Mouse (Mus musculus): ENCODE measurements around the gene Bivm. TPM values are rescaled to one million over a fixed set of nuclear protein-coding genes. Genes with fewer than 3 reads are reported as not detected.

The Bivm gene
- polyA plus RNA-seq, 1 experiment = 21.6 TPM

- Histone ChIP-seq H3K4me1 (ENCODE audit: control insufficient read depth, insufficient read depth, insufficient read length, low read length) (no peaks in the 10 kb centered on the region), H3K4me3 (ENCODE audit: insufficient read depth, low read depth, low read length) (peak overlapping the region; percentile 82; the same call in 1 of the 2 replicates), H3K27ac (replicated peaks; ENCODE audit: low read depth, low read length) (no peak overlapping the region)
Measured at GRCm38 (mm10) chr1:44148706-44149105, 29.9 kb downstream of the Bivm start.

GRCm38 (mm10) chr1:44155287-44155686, 36.5 kb downstream of the Bivm start:
- no peaks in the 10 kb centered on the region for H3K4me1 ChIP-seq (ENCODE audit: control insufficient read depth, insufficient read depth, insufficient read length, low read length)
- H3K4me3 ChIP-seq (ENCODE audit: insufficient read depth, low read depth, low read length) = no peak overlapping the region
- no peak overlapping the region for H3K27ac ChIP-seq (replicated peaks; ENCODE audit: low read depth, low read length)

- Histone ChIP-seq H3K4me1 (ENCODE audit: control insufficient read depth, insufficient read depth, insufficient read length, low read length) (no peaks in the 10 kb centered on the region), H3K4me3 (ENCODE audit: insufficient read depth, low read depth, low read length) (no peak overlapping the region), H3K27ac (replicated peaks; ENCODE audit: low read depth, low read length) (no peak overlapping the region)
Measured at GRCm38 (mm10) chr1:44158317-44158716, 39.6 kb downstream of the Bivm start.

GRCm38 (mm10) chr1:44161818-44162217, 43.1 kb downstream of the Bivm start:
- Histone ChIP-seq H3K27ac (replicated peaks; ENCODE audit: low read depth, low read length) (no peak overlapping the region), H3K4me1 (ENCODE audit: control insufficient read depth, insufficient read depth, insufficient read length, low read length) (no peaks in the 10 kb centered on the region), H3K4me3 (ENCODE audit: insufficient read depth, low read depth, low read length) (no peak overlapping the region)

- H3K27ac ChIP-seq (replicated peaks; ENCODE audit: low read depth, low read length) = no peak overlapping the region
- H3K4me1 ChIP-seq (ENCODE audit: control insufficient read depth, insufficient read depth, insufficient read length, low read length) = no peaks in the 10 kb centered on the region
- H3K4me3 ChIP-seq (ENCODE audit: insufficient read depth, low read depth, low read length) = no peak overlapping the region
Measured at GRCm38 (mm10) chr1:44162389-44162788, 43.6 kb downstream of the Bivm start.

- Histone ChIP-seq H3K4me1 (ENCODE audit: control insufficient read depth, insufficient read depth, insufficient read length, low read length) (no peaks in the 10 kb centered on the region), H3K27ac (replicated peaks; ENCODE audit: low read depth, low read length) (no peak overlapping the region), H3K4me3 (ENCODE audit: insufficient read depth, low read depth, low read length) (no peak overlapping the region)
Measured at GRCm38 (mm10) chr1:44167859-44168383, 49.2 kb downstream of the Bivm start.

- Histone ChIP-seq H3K27ac (replicated peaks; ENCODE audit: low read depth, low read length) (no peak overlapping the region), H3K4me3 (ENCODE audit: insufficient read depth, low read depth, low read length) (no peak overlapping the region), H3K4me1 (ENCODE audit: control insufficient read depth, insufficient read depth, insufficient read length, low read length) (no peaks in the 10 kb centered on the region)
Measured at GRCm38 (mm10) chr1:44172656-44173055, 53.9 kb downstream of the Bivm start.

GRCm38 (mm10) chr1:44173903-44174302, 55.1 kb downstream of the Bivm start:
- Histone ChIP-seq H3K4me1 (ENCODE audit: control insufficient read depth, insufficient read depth, insufficient read length, low read length) (no peaks in the 10 kb centered on the region), H3K4me3 (ENCODE audit: insufficient read depth, low read depth, low read length) (no peak overlapping the region), H3K27ac (replicated peaks; ENCODE audit: low read depth, low read length) (no peak overlapping the region)

- Histone ChIP-seq H3K4me1 (ENCODE audit: control insufficient read depth, insufficient read depth, insufficient read length, low read length) (no peaks in the 10 kb centered on the region), H3K4me3 (ENCODE audit: insufficient read depth, low read depth, low read length) (no peak overlapping the region), H3K27ac (replicated peaks; ENCODE audit: low read depth, low read length) (no peak overlapping the region)
Measured at GRCm38 (mm10) chr1:44178086-44178485, 59.3 kb downstream of the Bivm start.

- no peak overlapping the region for H3K27ac ChIP-seq (replicated peaks; ENCODE audit: low read depth, low read length)
- no peak overlapping the region for H3K4me3 ChIP-seq (ENCODE audit: insufficient read depth, low read depth, low read length)
- no peaks in the 10 kb centered on the region for H3K4me1 ChIP-seq (ENCODE audit: control insufficient read depth, insufficient read depth, insufficient read length, low read length)
Measured at GRCm38 (mm10) chr1:44186396-44186795, 67.6 kb downstream of the Bivm start.

Other genes starting within 250 kb of the Bivm start
- gene Tpp2, start 185.3 kb upstream of the Bivm start, polyA plus RNA-seq (2012; ENCODE audit: insufficient read depth, insufficient read length, missing spikeins) = 18.7 and 28.0 TPM in 2 replicates
- 1.3 and 2.1 TPM in 2 replicates for gene Mettl21c, start 98.9 kb upstream of the Bivm start, polyA plus RNA-seq (2012; ENCODE audit: insufficient read depth, insufficient read length, missing spikeins)
- not detected in 2 replicates for gene Gm8251, start 57.0 kb upstream of the Bivm start, polyA plus RNA-seq (2012; ENCODE audit: insufficient read depth, insufficient read length, missing spikeins)
- gene Tex30, start 16.5 kb upstream of the Bivm start, polyA plus RNA-seq (2012; ENCODE audit: insufficient read depth, insufficient read length, missing spikeins) = 4.4 and 8.5 TPM in 2 replicates
- gene Kdelc1, start 149 bp upstream of the Bivm start, polyA plus RNA-seq (2012; ENCODE audit: insufficient read depth, insufficient read length, missing spikeins) = 2.8 and 4.5 TPM in 2 replicates
- gene Ercc5, start 28.8 kb downstream of the Bivm start, polyA plus RNA-seq (2012; ENCODE audit: insufficient read depth, insufficient read length, missing spikeins) = 8.8 and 9.8 TPM in 2 replicates
- not detected in 2 replicates for gene Mettl21e, start 100.0 kb downstream of the Bivm start, polyA plus RNA-seq (2012; ENCODE audit: insufficient read depth, insufficient read length, missing spikeins)